Mouse (Mus musculus) forebrain, postnatal 0 days (tissue): Measurements from ENCODE around the gene Gpx7. TPM values are rescaled to one million over a fixed set of nuclear protein-coding genes. Genes with fewer than 3 reads are reported as not detected.

ENCODE experiments used
- ATAC-seq: fragments of 200-750 bp; cut with Nextera tagmentation; 2 replicates; pipeline ENCODE4 v1.8.0; 2017; ENCODE audit warnings: mild to moderate bottlenecking, moderate library complexity
- DNase-seq: peaks from one replicate; pipeline ENCODE4 v3.0.0-alpha.2; 2015
- H3K27ac ChIP-seq: fragments of 300-500 bp; sonication (generic); 2 replicates; pipeline ENCODE4 v1.5.1; 2014; ENCODE audit warnings: low read depth, mild to moderate bottlenecking, antibody characterized with exemption, low read length, moderate library complexity, mixed read lengths
- H3K27me3 ChIP-seq: fragments of 300-500 bp; sonication (generic); 2 replicates; pipeline ENCODE4 v1.6.1; 2014; ENCODE audit warnings: mild to moderate bottlenecking, low read length, mixed read lengths; ENCODE audit not compliant: insufficient read depth
- H3K36me3 ChIP-seq: fragments of 300-500 bp; sonication (generic); 2 replicates; pipeline ENCODE4 v1.6.1; 2014; ENCODE audit warnings: mild to moderate bottlenecking, moderate library complexity; ENCODE audit not compliant: insufficient read depth
- H3K4me1 ChIP-seq: fragments of 300-500 bp; sonication (generic); 2 replicates; pipeline ENCODE4 v1.6.1; 2014; ENCODE audit warnings: antibody characterized with exemption; ENCODE audit not compliant: insufficient read depth
- H3K4me2 ChIP-seq: fragments of 300-500 bp; sonication (generic); 2 replicates; pipeline ENCODE4 v1.6.1; 2014; ENCODE audit warnings: low read depth, mild to moderate bottlenecking, moderate library complexity
- H3K4me3 ChIP-seq: fragments of 300-500 bp; sonication (generic); 2 replicates; pipeline ENCODE4 v1.5.1; 2014; ENCODE audit warnings: low read depth, low read length, mixed read lengths
- H3K9ac ChIP-seq: fragments of 300-500 bp; sonication (generic); 2 replicates; pipeline ENCODE4 v1.6.1; 2014; ENCODE audit warnings: mild to moderate bottlenecking
- H3K9me3 ChIP-seq: fragments of 300-500 bp; sonication (generic); 2 replicates; pipeline ENCODE4 v1.6.1; 2016; ENCODE audit warnings: low read length
- CTCF ChIP-seq: sonication (generic); IDR thresholded peaks from 2 replicates; pipeline ENCODE4 v1.5.1; 2016; ENCODE audit warnings: antibody characterized with exemption, control low read depth, low read depth
- WGBS: fragments of 180-500 bp; shearing (Covaris S2); extraction: QIAGEN DNeasy Blood & Tissue Kit; methylation state at CpG from one replicate; pipeline ENCODE4 v1.1.7; 2014; 5-methylcytosine and 5-hydroxymethylcytosine counted together
- polyA plus RNA-seq: library from polyadenylated mRNA; unstranded; fragments of >200 nt; fragmentation: Nextera tagmentation; extraction: Ambion mirVana; gene quantifications from 2 replicates; pipeline ENCODE4 v1.2.1, GENCODE M21; 2015
- total RNA-seq: library from RNA; depleted of rRNA; stranded (reverse); fragments of >200 nt; gene quantifications from 2 replicates; pipeline ENCODE4 v1.2.3, GENCODE M21; 2014

Gpx7 gene
- total and polyA plus RNA-seq, 2 experiments from 2014 or later, result 24.1 to 37.5 TPM

DNA sequence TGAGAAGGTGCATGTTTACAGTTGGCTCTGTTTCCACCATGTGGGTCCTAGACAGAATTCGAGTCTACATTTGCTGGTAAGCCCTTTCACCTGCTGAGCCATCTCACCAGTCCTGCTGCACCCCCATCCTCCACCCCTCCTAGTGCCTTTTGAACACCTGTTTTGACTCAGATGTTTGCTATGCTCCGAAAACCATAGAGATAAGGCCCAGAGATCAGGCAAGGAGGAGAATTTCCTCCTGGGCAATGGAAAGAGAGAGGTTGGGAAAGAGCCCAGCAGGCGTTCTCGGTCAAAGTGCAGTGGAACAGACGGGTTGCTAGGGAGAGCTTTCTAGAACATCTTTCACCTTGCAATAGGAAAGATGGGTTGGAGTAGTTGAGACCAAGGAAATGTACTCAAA, 15.6 kb downstream of the Gpx7 start:
- Histone ChIP-seq H3K36me3 (no peaks in the 10 kb centered on the region), H3K27me3 (no peaks in the 10 kb centered on the region; the same call in 1 of the 2 replicates), H3K9ac (no peak overlapping the region), H3K9me3 (no peaks in the 10 kb centered on the region), H3K4me2 (no peak overlapping the region), H3K27ac (no peak overlapping the region), H3K4me1 (peaks cover 3% of the 10 kb centered on the region; the same call in 1 of the 2 replicates), H3K4me3 (no peak overlapping the region)
- no peak for TF ChIP-seq CTCF
- DNase-seq (no peak), ATAC-seq (no peak)
- 84% methylated on average over 5 of the region's 5 CpGs for WGBS

DNA sequence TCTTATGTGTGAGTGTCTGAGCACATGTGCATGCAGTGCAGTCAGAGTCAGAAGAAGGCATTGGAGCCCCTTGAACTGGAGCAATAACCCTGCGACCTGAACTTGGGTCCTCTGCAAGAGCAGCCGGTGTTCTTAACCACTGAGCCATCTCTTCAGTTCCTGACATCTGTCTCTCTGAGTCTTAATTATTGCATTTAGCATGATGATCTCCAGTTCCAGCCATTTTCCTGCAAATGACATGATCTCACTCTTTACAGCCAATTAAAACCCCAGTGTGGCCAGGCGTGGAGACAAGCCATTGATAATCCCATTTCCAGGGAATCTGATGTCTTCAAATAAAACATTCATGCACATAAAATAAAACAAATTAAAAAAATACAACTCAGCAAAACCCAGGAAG, 18.0 kb downstream of the Gpx7 start:
- Histone ChIP-seq H3K36me3 (no peaks in the 10 kb centered on the region), H3K4me3 (no peak overlapping the region), H3K9me3 (no peaks in the 10 kb centered on the region), H3K9ac (no peak overlapping the region), H3K4me1 (peaks cover 3% of the 10 kb centered on the region; the same call in 1 of the 2 replicates), H3K27ac (no peak overlapping the region), H3K27me3 (peaks cover 8% of the 10 kb centered on the region), H3K4me2 (no peak overlapping the region)
- 56% methylated on average over 3 of the region's 3 CpGs for WGBS
- ATAC-seq (no peak), DNase-seq (no peak)
- TF ChIP-seq CTCF, result no peak

DNA sequence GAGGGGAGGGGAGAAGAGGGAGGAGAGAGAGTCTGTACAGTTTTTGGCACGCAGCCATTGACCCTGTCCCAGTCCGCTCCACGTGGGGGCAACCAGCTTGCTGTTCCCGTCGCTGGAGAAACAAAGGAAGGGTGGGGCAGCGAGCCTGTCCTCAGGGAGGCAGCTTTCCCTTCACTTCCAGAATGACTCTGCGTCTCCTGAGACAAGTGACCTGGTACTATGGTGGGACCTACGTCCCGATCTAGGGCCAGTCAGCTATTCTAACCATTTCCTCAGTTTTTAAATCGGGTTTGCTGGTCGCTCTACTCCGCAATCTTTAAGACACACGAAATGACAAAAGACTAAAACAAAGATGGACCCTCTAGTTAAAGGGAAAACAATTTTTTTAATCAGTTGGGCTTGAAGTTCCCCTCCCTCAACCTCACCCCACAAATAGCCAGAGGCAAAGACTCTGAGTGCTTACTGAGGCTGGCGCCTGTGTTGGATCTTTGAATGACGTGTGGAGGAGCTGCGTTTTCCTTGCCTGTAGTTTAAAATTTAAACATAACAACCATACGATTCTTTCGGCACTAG, 19.0 kb downstream of the Gpx7 start:
- 3% methylated on average over 18 of the region's 18 CpGs for whole genome bisulfite sequencing
- Histone ChIP-seq H3K27me3 (peaks cover 8% of the 10 kb centered on the region), H3K36me3 (no peaks in the 10 kb centered on the region), H3K4me2 (peak overlapping the region; percentile 64), H3K9ac (peak overlapping the region; percentile 63), H3K27ac (peak overlapping the region; percentile 77), H3K9me3 (no peaks in the 10 kb centered on the region), H3K4me1 (peaks cover 3% of the 10 kb centered on the region; the same call in 1 of the 2 replicates), H3K4me3 (peak overlapping the region; percentile 38)
- peak; percentile 84 for DNase-seq
- peak; percentile 30 for TF ChIP-seq CTCF
- peak; percentile 74 for ATAC-seq

DNA sequence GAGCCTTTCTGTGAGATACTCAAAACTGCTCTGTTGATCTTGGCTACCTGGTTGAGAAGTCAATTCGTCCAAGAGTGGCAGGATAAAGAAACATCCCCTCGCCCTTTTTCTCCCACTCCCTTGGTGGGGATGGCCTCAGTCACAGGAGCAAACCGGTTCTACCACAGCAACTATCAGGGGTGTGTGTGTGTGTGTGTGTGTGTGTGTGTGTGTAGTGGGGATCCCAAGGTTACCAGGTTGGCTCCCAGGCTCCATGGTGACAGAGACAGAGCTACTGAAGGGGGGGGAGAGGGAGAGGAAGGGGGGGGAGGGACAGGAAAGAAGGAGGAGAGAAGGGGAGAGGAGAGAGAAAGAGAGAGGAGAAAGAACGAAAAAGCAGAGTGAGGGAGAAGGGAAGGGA, 19.7 kb downstream of the Gpx7 start:
- TF ChIP-seq CTCF, result no peak
- WGBS, result 40% methylated on average over 4 of the region's 4 CpGs
- H3K9me3 ChIP-seq, result no peaks in the 10 kb centered on the region
- H3K27ac ChIP-seq, result peak overlapping the region; percentile 77
- H3K4me2 ChIP-seq, result peak overlapping the region; percentile 64
- peaks cover 8% of the 10 kb centered on the region for H3K27me3 ChIP-seq
- H3K36me3 ChIP-seq, result no peaks in the 10 kb centered on the region
- peak overlapping the region; percentile 38; the same call in 1 of the 2 replicates for H3K4me3 ChIP-seq
- H3K4me1 ChIP-seq, result peaks cover 3% of the 10 kb centered on the region; the same call in 1 of the 2 replicates
- H3K9ac ChIP-seq, result peak overlapping the region; percentile 63
- ATAC-seq (peak; percentile 70), DNase-seq (no peak)

DNA sequence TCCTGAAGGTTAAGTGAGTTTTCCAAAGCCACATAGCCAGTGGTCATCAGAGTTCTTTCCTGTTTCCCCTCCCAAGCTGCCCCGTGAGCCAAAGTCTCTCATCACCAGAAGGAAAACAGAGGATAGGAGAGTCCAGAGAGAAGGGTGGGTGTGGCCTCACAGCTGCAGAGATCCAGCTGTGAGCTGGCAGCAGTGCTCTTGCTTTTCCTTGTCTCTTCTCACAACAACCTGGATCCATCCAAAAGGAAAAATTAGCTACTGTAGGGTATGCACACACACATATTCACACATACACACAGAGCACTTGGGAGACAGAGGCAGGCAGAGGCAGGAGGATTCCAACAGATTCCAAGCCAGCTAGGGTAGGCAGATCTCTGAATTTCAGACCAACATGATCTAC, 20.7 kb downstream of the Gpx7 start:
- H3K9me3 ChIP-seq, result no peaks in the 10 kb centered on the region
- whole genome bisulfite sequencing, result 35% methylated on average over 1 of the region's 1 CpGs
- no peaks in the 10 kb centered on the region for H3K36me3 ChIP-seq
- H3K4me2 ChIP-seq, result no peak overlapping the region
- peaks cover 8% of the 10 kb centered on the region for H3K27me3 ChIP-seq
- H3K4me3 ChIP-seq, result no peak overlapping the region
- DNase-seq (no peak), ATAC-seq (no peak)
- H3K27ac ChIP-seq, result no peak overlapping the region
- H3K9ac ChIP-seq, result no peak overlapping the region
- TF ChIP-seq CTCF, result no peak
- H3K4me1 ChIP-seq, result peaks cover 3% of the 10 kb centered on the region; the same call in 1 of the 2 replicates

DNA sequence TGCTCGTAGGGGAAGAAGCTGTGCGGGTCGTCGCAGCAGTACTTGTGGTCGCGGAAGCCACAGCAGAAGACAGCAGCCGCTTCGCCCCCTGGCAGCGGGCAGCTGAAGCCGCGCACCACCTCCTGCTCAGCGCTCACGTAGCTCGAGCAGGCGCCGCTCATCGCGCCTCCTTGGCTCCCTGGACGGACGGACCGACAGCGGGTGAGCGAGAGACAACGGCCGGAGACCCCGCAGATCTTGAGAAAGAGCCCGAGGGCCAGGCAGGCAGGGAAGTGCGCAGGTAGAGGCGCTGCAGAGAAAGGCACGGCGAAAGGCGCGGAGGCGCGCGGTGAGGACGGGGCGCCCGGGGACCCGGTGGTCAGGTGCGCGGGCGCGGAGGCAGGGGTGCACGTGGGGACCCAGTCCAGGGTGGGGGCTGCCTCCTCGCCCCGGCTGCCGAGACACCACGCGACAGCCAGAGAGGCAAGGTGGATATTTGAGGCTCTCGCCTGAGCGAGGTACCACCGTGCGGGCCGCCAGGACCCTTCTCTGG, 23.5 kb downstream of the Gpx7 start, which contains the start of gene Shisal2a:
Gene Shisal2a (minus strand): TSS at position 167 of the 532 bp plus-strand sequence.
- peak; percentile 49 for TF ChIP-seq CTCF
- Histone ChIP-seq H3K27ac (no peak within 1 kb of the TSS), H3K4me3 (peak within 1 kb of the TSS; percentile 41), H3K9ac (peak within 1 kb of the TSS; percentile 60), H3K36me3 (no peaks in the 10 kb centered on the region), H3K4me2 (peak within 1 kb of the TSS; percentile 76), H3K4me1 (peaks cover 3% of the 10 kb centered on the region; the same call in 1 of the 2 replicates), H3K9me3 (no peaks in the 10 kb centered on the region), H3K27me3 (peaks cover 8% of the 10 kb centered on the region)
- WGBS, result 1% methylated on average over 55 of the region's 55 CpGs
- DNase-seq, result peak; percentile 48
- peak; percentile 58 for ATAC-seq

DNA sequence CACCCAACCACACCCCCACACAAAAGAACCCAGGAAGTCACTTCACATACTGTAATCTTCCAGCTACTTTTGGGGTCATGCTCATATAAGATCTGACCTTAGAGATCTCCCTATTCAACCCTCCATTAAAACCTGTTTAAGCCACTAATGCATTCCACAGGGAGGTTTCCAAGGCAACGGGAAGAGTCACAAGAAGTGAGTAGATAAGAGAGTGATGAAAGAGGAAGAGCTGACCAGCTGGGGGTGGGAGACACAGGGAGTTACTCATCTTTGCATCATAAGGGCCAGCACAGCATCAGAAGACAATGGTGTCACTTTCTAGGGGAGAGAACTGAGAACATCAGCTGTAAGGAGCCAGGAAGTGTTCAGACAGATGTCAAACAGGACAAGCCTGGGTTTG, 26.6 kb downstream of the Gpx7 start:
- 30% methylated on average over 1 of the region's 1 CpGs for WGBS
- ATAC-seq, result no peak
- TF ChIP-seq CTCF, result no peak
- no peak overlapping the region for H3K9ac ChIP-seq
- H3K9me3 ChIP-seq, result no peaks in the 10 kb centered on the region
- H3K4me1 ChIP-seq, result no peaks in the 10 kb centered on the region
- H3K36me3 ChIP-seq, result no peaks in the 10 kb centered on the region
- peaks cover 8% of the 10 kb centered on the region for H3K27me3 ChIP-seq
- no peak overlapping the region for H3K4me2 ChIP-seq
- no peak overlapping the region for H3K27ac ChIP-seq
- no peak overlapping the region for H3K4me3 ChIP-seq
- no peak for DNase-seq
